Mouse (Mus musculus) heart, adult 2 months (tissue): Measurements from ENCODE around the gene Prrt1. TPM values are rescaled to one million over a fixed set of nuclear protein-coding genes. Genes with fewer than 3 reads are reported as not detected.

Source experiments
- DNase-seq, 2 experiments: peaks; one replicate each; pipeline ENCODE4 v3.0.0; 2021
- H3K27ac ChIP-seq: fragments of 200-600 bp; 2 replicates; pipeline ENCODE4 v1.8.1; 2022
- H3K27me3 ChIP-seq: fragments of 200-500 bp; 2 replicates; pipeline ENCODE4 v1.6.1; 2012; ENCODE audit warnings: mild to moderate bottlenecking, low read length, inconsistent platforms, mixed read lengths; ENCODE audit not compliant: control insufficient read depth, insufficient read depth
- H3K36me3 ChIP-seq: fragments of 200-500 bp; 2 replicates; pipeline ENCODE4 v1.6.1; 2012; ENCODE audit warnings: low read length, inconsistent platforms; ENCODE audit not compliant: control insufficient read depth, insufficient read depth
- H3K4me1 ChIP-seq: fragments of 200-500 bp; 2 replicates; pipeline ENCODE4 v1.6.1; 2011; ENCODE audit warnings: low read length; ENCODE audit not compliant: control insufficient read depth, insufficient read depth
- H3K4me3 ChIP-seq: fragments of 200-600 bp; 2 replicates; pipeline ENCODE4 v1.8.1; 2022
- H3K79me2 ChIP-seq: fragments of 200-500 bp; replicated peaks from 2 replicates; pipeline ENCODE4 v1.6.1; 2012; ENCODE audit warnings: mild to moderate bottlenecking, inconsistent platforms, low read length, moderate library complexity, mixed read lengths; ENCODE audit not compliant: control insufficient read depth, insufficient read depth
- H3K9ac ChIP-seq: fragments of 200-500 bp; 2 replicates; pipeline ENCODE4 v1.6.1; 2012; ENCODE audit warnings: low read depth, mild to moderate bottlenecking, control low read depth, inconsistent platforms, low read length, mixed read lengths
- CTCF ChIP-seq: fragments of 200-600 bp; IDR thresholded peaks from 2 replicates; pipeline ENCODE4 v1.8.1; 2022; ENCODE audit warnings: antibody characterized with exemption, mild to moderate bottlenecking, moderate library complexity
- EP300 ChIP-seq: fragments of 200-500 bp; IDR thresholded peaks from 2 replicates; pipeline ENCODE4 v1.6.1; 2011; ENCODE audit warnings: low read depth, low read length, control low read depth; ENCODE audit not compliant: insufficient read depth
- POLR2A ChIP-seq: fragments of 200-500 bp; IDR thresholded peaks from 2 replicates; pipeline ENCODE4 v1.6.1; 2011; ENCODE audit warnings: mild to moderate bottlenecking, low read depth, low read length, control low read depth; ENCODE audit not compliant: insufficient read depth
- WGBS: fragments of 180-500 bp; shearing (Covaris S2); methylation state at CpG from one replicate; pipeline ENCODE4 v1.1.7; 2018; 5-methylcytosine and 5-hydroxymethylcytosine counted together
- intact Hi-C: fragments of 180-260 bp; cut with DNase I; formaldehyde crosslinking; loops from one replicate; pipeline ENCODE4 v1.15.1; 2025
- polyA plus RNA-seq: library from polyadenylated mRNA; depleted of rRNA; stranded (reverse); fragments of >200 nt; gene quantifications from 2 replicates; pipeline ENCODE4 v1.2.3, GENCODE M21; 2012
- total RNA-seq, 2 experiments: library from RNA; stranded (reverse); gene quantifications; 2 replicates each; pipeline ENCODE4 v1.2.3; 2021

Prrt1 gene
- total and polyA plus RNA-seq, 3 experiments, result 0.86 to 7.0 (median 1.4) TPM

DNA sequence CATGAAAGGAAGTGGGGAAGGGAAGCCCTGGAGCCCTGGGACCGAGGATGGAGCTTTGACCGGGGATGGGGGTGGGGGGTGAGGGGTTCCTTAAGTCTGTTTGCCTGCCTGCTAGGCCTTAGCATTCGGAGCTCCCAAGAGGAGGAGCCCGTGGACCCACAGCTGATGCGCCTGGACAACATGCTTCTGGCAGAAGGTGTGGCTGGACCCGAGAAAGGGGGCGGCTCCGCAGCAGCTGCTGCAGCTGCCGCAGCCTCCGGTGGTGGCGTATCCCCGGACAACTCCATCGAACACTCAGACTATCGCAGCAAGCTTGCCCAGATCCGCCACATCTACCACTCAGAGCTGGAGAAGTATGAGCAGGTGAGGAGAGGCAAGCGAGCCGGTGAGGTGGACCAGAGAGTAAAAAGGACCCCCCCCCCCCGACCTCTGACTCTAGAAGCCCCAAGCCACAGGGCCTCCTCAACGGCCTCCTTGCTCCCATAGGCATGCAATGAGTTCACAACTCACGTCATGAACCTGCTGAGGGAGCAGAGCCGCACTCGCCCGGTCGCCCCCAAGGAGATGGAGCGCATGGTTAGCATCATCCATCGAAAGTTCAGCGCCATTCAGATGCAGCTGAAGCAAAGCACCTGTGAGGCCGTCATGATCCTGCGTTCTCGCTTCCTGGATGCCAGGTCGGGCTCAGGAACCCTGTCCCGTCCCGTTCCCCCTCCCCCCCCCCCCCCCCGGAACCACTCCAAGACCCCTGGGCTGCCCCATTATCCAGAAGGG lies 35.4 kb upstream of the Prrt1 start:
- peaks cover 12% of the 10 kb centered on the region for H3K4me1 ChIP-seq
- WGBS, result 56% methylated on average over 34 of the region's 34 CpGs
- no peaks in the 10 kb centered on the region for H3K36me3 ChIP-seq
- no peaks in the 10 kb centered on the region for H3K27me3 ChIP-seq
- H3K9ac ChIP-seq, result peak overlapping the region; percentile 60; the same call in 1 of the 2 replicates
- peak overlapping the region; percentile 74 for H3K4me3 ChIP-seq
- TF ChIP-seq EP300 (no peak), CTCF (no peak), POLR2A (no peak)
- intact Hi-C loops, result loop anchor here (10.0 kb wide), 1 partner anchor 669 kb away; the partner anchor contains the start of gene Rgl2
- no peaks in the 10 kb centered on the region for H3K79me2 ChIP-seq
- H3K27ac ChIP-seq, result no peak overlapping the region; the same call in 1 of the 2 replicates
- peak; percentile 38 to 44 for DNase-seq

DNA sequence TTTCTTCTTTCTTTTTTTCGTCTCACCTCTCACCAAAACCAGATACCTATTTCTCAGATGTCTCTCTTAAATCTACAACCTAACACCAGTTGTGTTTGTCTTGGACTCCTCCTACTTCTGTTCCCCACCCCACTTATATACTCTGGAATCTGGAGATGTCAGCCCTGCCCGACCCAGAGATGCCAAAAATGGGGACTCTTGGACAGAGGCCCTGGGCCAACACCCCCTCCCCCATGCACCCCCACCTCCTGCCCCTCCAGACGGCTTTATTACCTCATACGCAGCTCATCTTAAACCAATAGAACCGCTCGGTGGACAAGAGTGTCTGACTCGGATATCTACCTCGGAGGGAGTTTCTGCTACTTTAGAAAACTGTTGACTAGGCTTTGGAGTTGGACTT lies 33.2 kb upstream of the Prrt1 start:
- H3K36me3 ChIP-seq, result no peaks in the 10 kb centered on the region
- no peak for DNase-seq
- 74% methylated on average over 8 of the region's 8 CpGs for WGBS
- intact Hi-C loops, result loop anchor here (10.0 kb wide), 1 partner anchor 671 kb away; the partner anchor contains the start of gene Rgl2
- H3K9ac ChIP-seq, result no peak overlapping the region
- TF ChIP-seq EP300 (no peak), POLR2A (no peak), CTCF (no peak)
- H3K4me3 ChIP-seq, result no peak overlapping the region
- H3K4me1 ChIP-seq, result peaks cover 6% of the 10 kb centered on the region
- no peaks in the 10 kb centered on the region for H3K79me2 ChIP-seq
- H3K27me3 ChIP-seq, result no peaks in the 10 kb centered on the region
- no peak overlapping the region for H3K27ac ChIP-seq

DNA sequence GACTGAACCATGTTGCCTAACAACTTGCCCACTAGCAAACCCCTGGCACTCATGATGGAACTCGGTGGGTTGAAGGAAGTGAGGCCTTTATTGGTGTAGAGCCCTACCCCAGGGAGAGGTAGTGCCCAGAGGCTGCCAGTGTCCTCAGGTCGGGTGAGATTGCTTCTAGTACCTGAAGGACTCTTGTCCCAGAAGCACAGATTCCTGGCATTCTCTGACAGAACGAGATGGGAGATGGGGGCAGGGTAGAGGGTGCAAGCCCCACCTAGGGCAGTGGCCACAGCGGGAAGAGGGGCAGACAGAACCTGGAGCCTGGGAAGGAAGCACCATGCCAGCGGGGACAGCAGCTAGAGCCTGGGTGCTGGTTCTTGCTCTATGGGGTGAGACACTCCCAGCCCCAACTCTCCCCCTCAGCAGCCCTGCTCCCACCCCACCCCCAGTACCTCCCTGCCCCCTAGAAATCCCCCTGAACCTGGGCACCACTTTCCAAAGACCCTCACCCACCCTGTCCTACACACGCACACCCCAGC lies 31.7 kb upstream of the Prrt1 start, which contains the start of gene Ager:
Gene Ager, plus strand, starts transcription at position 297 of the 530 bp plus-strand sequence.
- 21% methylated on average over 6 of the region's 6 CpGs for WGBS
- H3K27me3 ChIP-seq, result no peaks in the 10 kb centered on the region
- DNase-seq, result no peak
- H3K4me3 ChIP-seq, result no peak within 1 kb of the TSS
- H3K9ac ChIP-seq, result no peak within 1 kb of the TSS
- no peaks in the 10 kb centered on the region for H3K79me2 ChIP-seq
- intact Hi-C loops, result loop anchor here (10.0 kb wide), 1 partner anchor 673 kb away; the partner anchor contains the start of gene Rgl2
- no peak within 1 kb of the TSS for H3K27ac ChIP-seq
- peaks cover 4% of the 10 kb centered on the region; the same call in 1 of the 2 replicates for H3K4me1 ChIP-seq
- TF ChIP-seq EP300 (no peak), POLR2A (no peak), CTCF (no peak)
- no peaks in the 10 kb centered on the region for H3K36me3 ChIP-seq

DNA sequence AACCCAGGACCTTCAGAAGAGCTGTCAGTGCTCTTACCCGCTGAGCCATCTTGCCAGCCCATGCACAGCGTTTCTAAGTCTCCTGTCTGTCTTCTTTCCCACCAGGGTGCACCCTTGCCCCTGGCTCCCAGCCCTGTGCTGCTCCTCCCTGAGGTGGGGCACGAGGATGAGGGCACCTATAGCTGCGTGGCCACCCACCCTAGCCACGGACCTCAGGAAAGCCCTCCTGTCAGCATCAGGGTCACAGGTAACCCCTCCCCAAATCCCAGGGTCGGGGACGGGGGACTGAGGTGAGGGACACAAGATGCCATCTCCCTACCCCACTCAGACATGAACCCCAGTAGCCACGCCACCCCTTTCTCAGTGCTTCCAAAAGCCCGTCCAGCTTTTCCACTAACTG lies 29.4 kb upstream of the Prrt1 start:
- Histone ChIP-seq H3K9ac (no peak overlapping the region), H3K27me3 (no peaks in the 10 kb centered on the region), H3K27ac (no peak overlapping the region), H3K4me1 (peaks cover under 1% of the 10 kb centered on the region; the same call in 1 of the 2 replicates), H3K4me3 (no peak overlapping the region), H3K79me2 (no peaks in the 10 kb centered on the region), H3K36me3 (no peaks in the 10 kb centered on the region)
- WGBS, result 82% methylated on average over 9 of the region's 9 CpGs
- no peak for TF ChIP-seq EP300
- TF ChIP-seq POLR2A, result no peak
- no peak for TF ChIP-seq CTCF
- intact Hi-C loops, result loop anchor here (10.0 kb wide), 2 partner anchors 485 to 675 kb away; partner anchors contain the start of genes H2-DMa and Rgl2
- DNase-seq, result no peak

DNA sequence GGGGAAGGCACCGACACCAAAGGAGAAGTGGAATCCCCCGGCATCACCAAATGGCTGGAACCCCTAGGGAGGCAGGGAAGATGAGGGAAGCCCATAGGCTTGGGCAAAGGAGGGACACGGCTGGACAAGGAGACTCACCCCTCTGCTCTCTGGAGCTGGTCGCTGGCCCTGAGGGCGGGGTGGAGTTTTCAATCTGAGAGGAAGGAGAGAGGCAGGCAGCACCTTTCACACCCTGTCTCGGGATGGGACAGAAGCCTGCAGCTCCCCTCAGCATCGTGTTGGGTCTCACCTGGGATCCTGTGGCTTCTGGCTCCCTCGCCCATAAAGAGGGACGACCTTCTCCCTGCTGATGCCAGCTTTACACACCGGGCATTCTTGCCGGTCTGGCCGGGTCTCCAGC lies 27.5 kb upstream of the Prrt1 start:
- Histone ChIP-seq H3K36me3 (no peaks in the 10 kb centered on the region), H3K27ac (no peak overlapping the region), H3K4me3 (no peak overlapping the region), H3K27me3 (no peaks in the 10 kb centered on the region), H3K79me2 (peaks cover 2% of the 10 kb centered on the region), H3K4me1 (peaks cover 3% of the 10 kb centered on the region), H3K9ac (no peak overlapping the region)
- TF ChIP-seq CTCF, result no peak
- TF ChIP-seq EP300, result no peak
- no peak for TF ChIP-seq POLR2A
- intact Hi-C loops, result loop anchor here (10.0 kb wide), 1 partner anchor 487 kb away; the partner anchor contains the start of gene H2-DMa
- WGBS, result 83% methylated on average over 12 of the region's 12 CpGs
- no peak for DNase-seq
